Mouse (Mus musculus): ENCODE measurements around the gene Abtb2. TPM values are rescaled to one million over a fixed set of nuclear protein-coding genes. Genes with fewer than 3 reads are reported as not detected.

Abtb2 gene
- polyA plus RNA-seq, 1 experiment from 2014 or later = 10.8 TPM

DNA sequence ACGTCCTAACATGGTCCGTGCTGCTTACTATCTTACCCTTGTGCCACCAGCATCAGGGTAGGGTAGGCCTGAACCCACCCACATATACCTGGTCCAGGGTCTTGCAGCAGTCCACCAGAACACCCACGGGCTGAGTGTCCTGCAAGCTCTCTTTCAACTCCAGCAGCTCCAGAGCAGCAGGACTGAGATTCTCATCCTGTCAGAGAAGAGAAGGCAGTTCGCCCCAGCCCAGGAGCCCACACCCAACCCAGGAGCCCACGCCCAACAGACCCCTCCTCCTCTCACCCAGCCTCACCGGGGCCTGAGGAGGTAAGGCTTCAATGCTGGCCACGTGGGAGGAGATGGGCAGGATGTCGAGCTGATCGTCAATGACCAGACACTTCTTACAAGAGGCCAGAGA lies 181.8 kb downstream of the Abtb2 start:
- H3K27ac ChIP-seq (replicated peaks) = no peak overlapping the region
- H3K4me1 ChIP-seq = no peaks in the 10 kb centered on the region
- H3K9ac ChIP-seq (replicated peaks) = no peak overlapping the region
- no peak for ATAC-seq (ENCODE audit: low FRiP score)
- 94% methylated on average over 9 of the region's 9 CpGs for WGBS
- H3K9me3 ChIP-seq (replicated peaks) = no peaks in the 10 kb centered on the region
- H3K4me2 ChIP-seq = no peak overlapping the region
- peaks cover 59% of the 10 kb centered on the region for H3K36me3 ChIP-seq
- H3K4me3 ChIP-seq (replicated peaks) = no peak overlapping the region
- H3K27me3 ChIP-seq (replicated peaks) = no peaks in the 10 kb centered on the region

DNA sequence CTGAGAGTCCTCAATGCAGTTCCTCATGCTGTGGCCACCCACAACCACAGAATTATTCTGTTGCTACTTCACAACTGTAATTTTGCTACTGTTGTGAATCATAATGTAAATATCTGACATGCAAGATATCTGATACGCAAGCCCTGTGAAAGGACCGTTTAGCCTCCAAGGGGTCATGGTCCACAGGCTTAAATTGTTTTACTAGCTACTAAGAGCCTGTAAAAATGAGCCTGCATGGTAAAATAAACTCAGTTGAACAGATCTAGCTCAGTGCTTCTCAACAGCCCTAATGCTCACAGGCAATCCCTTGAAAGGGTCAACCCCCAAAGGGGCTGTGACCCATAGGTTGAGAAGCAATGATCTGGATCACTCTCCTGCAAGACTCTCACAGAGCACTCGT lies 183.0 kb downstream of the Abtb2 start:
- Histone ChIP-seq H3K27ac (replicated peaks) (no peak overlapping the region), H3K4me1 (no peaks in the 10 kb centered on the region), H3K4me3 (replicated peaks) (no peak overlapping the region), H3K4me2 (no peak overlapping the region), H3K9me3 (replicated peaks) (no peaks in the 10 kb centered on the region), H3K36me3 (peaks cover 63% of the 10 kb centered on the region), H3K27me3 (replicated peaks) (no peaks in the 10 kb centered on the region), H3K9ac (replicated peaks) (no peak overlapping the region)
- WGBS = 90% methylated on average over 3 of the region's 3 CpGs
- no peak for ATAC-seq (ENCODE audit: low FRiP score)

DNA sequence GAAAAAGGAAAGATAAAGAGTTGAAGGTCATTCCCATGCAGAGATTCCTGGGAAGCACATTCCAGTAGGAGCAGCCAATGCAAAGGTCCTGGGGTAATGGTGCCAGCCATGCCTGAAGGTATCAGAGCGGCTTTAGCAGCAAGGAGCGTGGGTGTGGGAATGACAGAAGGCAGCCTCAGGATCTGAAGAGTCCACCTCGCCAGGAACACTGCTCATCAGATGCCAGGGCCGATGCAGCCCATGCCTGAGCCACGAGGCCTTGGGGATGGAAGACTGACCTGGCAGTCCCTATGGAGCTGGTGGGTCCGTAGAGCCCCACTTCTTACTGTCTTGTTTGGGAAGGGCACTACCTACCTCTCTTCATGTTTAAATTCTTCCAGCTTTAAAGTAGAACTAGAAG lies 185.7 kb downstream of the Abtb2 start:
- H3K36me3 ChIP-seq = peaks cover 80% of the 10 kb centered on the region
- no peak overlapping the region for H3K4me3 ChIP-seq (replicated peaks)
- 96% methylated on average over 6 of the region's 6 CpGs for WGBS
- H3K27me3 ChIP-seq (replicated peaks) = no peaks in the 10 kb centered on the region
- no peaks in the 10 kb centered on the region for H3K4me1 ChIP-seq
- no peak overlapping the region for H3K4me2 ChIP-seq
- no peak overlapping the region for H3K9ac ChIP-seq (replicated peaks)
- H3K27ac ChIP-seq (replicated peaks) = no peak overlapping the region
- ATAC-seq (ENCODE audit: low FRiP score) = no peak
- no peaks in the 10 kb centered on the region for H3K9me3 ChIP-seq (replicated peaks)

DNA sequence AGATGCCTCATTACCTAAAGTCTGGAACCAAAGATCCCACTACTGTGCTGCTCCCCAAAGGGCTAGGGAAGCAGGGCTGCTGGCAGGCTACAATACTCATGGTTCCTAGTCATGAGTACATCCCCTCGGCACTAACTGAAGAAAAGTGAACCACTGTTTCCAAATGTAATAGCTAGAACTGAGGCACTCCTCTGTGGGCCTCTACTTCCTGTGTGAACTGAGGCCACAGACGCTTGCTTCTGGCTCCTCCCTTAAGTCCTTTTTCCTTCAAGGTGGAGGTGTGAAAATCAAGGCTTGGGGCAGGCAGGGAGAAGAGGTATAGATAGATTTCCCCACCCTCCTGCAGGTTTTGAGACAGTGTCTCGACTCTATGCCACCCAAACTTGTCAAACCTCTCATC lies 188.5 kb downstream of the Abtb2 start:
- H3K36me3 ChIP-seq = peaks cover 59% of the 10 kb centered on the region
- H3K4me2 ChIP-seq = no peak overlapping the region
- no peaks in the 10 kb centered on the region for H3K9me3 ChIP-seq (replicated peaks)

DNA sequence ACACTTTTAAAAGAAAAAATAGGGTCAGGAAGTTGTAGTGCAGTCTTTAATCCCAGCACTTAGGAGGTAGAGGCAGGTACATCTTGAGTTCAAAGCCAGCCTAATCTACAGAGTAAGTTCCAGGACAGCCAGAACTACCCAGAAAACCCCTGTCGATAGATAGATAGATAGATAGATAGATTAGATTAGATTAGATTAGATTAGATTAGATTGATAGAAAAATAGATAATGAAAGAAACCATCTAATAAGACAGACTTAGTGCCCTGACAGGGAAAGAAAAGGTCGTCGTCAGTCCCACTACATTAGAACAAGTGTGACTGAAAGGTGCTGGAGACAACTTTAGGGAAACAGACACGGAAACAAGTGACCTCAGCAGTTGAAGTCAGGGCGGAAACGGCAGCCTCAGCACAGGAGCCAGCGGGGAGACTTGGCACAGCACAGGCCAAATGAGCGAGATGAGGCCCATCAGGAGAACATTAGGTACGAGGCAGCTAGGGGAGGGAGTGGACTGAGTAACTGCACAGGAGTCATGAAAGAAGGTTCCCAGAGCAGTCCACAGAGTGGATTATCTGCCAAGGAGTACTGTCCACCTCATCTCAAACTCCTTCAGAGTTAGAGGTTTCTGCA lies 189.5 kb downstream of the Abtb2 start:
- Histone ChIP-seq H3K36me3 (peaks cover 51% of the 10 kb centered on the region), H3K4me2 (no peak overlapping the region), H3K4me3 (replicated peaks) (no peak overlapping the region), H3K27me3 (replicated peaks) (no peaks in the 10 kb centered on the region), H3K27ac (replicated peaks) (no peak overlapping the region), H3K9me3 (replicated peaks) (no peaks in the 10 kb centered on the region), H3K4me1 (peaks cover 10% of the 10 kb centered on the region), H3K9ac (replicated peaks) (no peak overlapping the region)
- 92% methylated on average over 9 of the region's 9 CpGs for WGBS
- no peak for ATAC-seq (ENCODE audit: low FRiP score)

More for the DNA sequence above, 188.5 kb downstream of the Abtb2 start:
- Histone ChIP-seq H3K9ac (replicated peaks) (no peak overlapping the region), H3K4me3 (replicated peaks) (no peak overlapping the region), H3K27ac (replicated peaks) (no peak overlapping the region), H3K27me3 (replicated peaks) (no peaks in the 10 kb centered on the region), H3K4me1 (peaks cover 3% of the 10 kb centered on the region)
- WGBS = 88% methylated on average over 3 of the region's 3 CpGs
- no peak for ATAC-seq (ENCODE audit: low FRiP score)

DNA sequence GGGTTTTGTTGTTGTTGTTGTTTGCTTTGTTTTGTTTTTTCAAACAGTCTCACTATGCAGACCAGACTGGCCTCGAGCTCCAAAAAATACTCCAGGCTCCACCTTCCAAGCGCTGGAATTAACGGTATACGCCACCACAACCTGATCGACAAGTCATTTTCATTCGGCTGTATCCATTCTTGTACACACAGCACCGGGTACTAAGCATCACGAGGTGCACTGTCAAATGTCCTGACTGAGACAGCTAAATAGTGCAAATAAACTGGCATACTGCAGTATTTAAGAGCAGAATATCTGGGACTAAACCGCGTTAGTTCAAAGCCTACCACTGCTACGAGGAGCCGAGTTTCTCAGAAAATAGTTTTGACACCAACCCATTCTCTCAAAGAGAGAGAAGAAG lies 194.3 kb downstream of the Abtb2 start:
- peak; percentile 29; the same call in 1 of the 2 replicates for ATAC-seq (ENCODE audit: low FRiP score)
- Histone ChIP-seq H3K27me3 (replicated peaks) (no peaks in the 10 kb centered on the region), H3K4me2 (peak overlapping the region; percentile 88), H3K9me3 (replicated peaks) (no peaks in the 10 kb centered on the region), H3K9ac (replicated peaks) (peak overlapping the region; percentile 68), H3K36me3 (peaks cover 9% of the 10 kb centered on the region), H3K4me1 (peaks cover 21% of the 10 kb centered on the region), H3K4me3 (replicated peaks) (peak overlapping the region; percentile 86), H3K27ac (replicated peaks) (peak overlapping the region; percentile 79)
- WGBS = under 1% methylated on average over 12 of the region's 12 CpGs

DNA sequence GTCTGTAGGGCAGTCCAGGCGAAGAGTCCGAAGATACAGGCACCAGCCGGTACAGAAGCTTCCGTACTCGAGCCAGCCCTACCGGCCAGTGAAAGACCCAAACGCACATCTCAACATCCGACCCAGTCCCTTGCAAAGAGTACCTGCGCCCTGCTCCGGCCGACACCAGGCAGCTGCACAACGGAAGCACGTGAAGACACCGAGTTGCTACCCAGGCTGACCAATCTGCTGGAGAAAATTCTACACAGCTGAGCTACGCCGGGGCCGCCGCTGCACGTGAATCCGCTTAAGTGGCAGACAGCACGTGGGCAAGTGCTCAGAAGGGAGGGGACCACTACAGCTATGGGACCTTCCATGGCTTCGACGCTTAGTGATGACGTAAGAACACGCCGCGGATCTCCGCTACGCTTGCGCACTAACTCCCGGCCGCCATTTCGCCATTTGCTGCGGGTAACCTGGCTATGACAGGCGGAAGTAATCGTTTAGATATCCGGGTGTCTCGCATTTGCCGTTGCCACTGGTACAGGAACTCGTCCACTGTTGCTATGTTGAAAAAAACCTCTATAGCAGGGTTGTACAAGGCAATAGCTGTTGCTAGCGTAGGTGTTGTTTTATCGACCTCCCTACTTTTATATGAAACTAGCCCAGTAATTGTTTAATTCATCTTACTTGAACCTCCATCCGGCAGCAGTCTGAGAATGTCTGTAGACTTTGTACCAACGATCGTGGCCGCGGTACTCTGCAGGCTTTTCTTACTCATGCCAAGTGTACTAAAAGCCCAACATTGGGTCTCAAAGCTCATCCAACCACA lies 195.0 kb downstream of the Abtb2 start, which contains the start of gene Nat10:
Gene Nat10 (minus strand): TSS at position 365 of the 811 bp plus-strand sequence.
- WGBS = under 1% methylated on average over 47 of the region's 47 CpGs
- H3K9ac ChIP-seq (replicated peaks) = peak within 1 kb of the TSS; percentile 68
- peak within 1 kb of the TSS; percentile 88 for H3K4me2 ChIP-seq

DNA sequence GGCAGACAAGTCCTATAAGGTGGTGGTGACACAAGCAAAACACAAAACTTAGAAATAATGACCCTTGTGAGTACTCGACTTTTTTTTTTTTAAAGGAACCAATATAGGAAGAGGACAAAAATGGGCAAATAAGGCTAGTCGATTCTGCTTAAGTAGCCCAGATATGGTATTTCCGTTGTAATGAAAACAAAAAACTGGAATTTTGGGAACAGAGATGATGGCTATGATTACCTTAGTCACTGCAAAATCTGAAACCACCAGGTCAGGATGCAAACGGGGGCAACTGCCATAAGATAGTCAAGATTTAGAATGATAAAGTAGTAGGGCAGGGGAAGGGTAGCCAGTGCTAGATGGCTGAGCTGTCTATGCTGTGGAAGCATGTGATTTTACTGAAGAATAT lies 195.9 kb downstream of the Abtb2 start:
- Histone ChIP-seq H3K4me1 (peaks cover 21% of the 10 kb centered on the region), H3K36me3 (peaks cover 14% of the 10 kb centered on the region), H3K4me2 (peak overlapping the region; percentile 88), H3K9ac (replicated peaks) (no peak overlapping the region), H3K27me3 (replicated peaks) (no peaks in the 10 kb centered on the region), H3K27ac (replicated peaks) (no peak overlapping the region), H3K4me3 (replicated peaks) (peak overlapping the region; percentile 86), H3K9me3 (replicated peaks) (no peaks in the 10 kb centered on the region)
- no peak for ATAC-seq (ENCODE audit: low FRiP score)
- 41% methylated on average over 4 of the region's 4 CpGs for WGBS

More for the DNA sequence above, 195.0 kb downstream of the Abtb2 start, which contains the start of gene Nat10:
- Histone ChIP-seq H3K9me3 (replicated peaks) (no peaks in the 10 kb centered on the region), H3K27ac (replicated peaks) (peak within 1 kb of the TSS; percentile 80), H3K4me3 (replicated peaks) (peak within 1 kb of the TSS; percentile 86), H3K27me3 (replicated peaks) (no peaks in the 10 kb centered on the region), H3K4me1 (peaks cover 21% of the 10 kb centered on the region), H3K36me3 (peaks cover 9% of the 10 kb centered on the region)
- ATAC-seq (ENCODE audit: low FRiP score) = peak; percentile 97

DNA sequence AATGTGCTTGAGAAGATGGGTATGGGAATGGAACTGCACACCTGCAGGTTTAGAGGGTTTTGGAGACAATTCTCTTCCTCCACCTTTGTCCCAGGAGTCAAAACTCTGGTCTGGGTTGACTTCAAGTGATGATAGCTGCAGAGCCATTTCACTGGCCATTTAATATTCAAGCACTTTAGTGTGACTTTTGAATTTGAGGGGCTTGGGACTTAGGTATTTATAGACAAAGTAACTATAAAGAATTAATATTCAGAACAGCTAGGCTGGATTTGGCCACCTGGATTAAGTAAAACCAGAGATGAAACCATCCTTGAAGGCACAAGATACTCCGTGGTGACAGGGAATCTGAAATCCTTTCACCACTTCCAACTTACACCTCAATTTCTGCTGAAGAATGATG lies 196.4 kb downstream of the Abtb2 start:
- H3K36me3 ChIP-seq = peaks cover 15% of the 10 kb centered on the region
- H3K9me3 ChIP-seq (replicated peaks) = no peaks in the 10 kb centered on the region
- 59% methylated on average over 1 of the region's 1 CpGs for WGBS
- H3K4me3 ChIP-seq (replicated peaks) = no peak overlapping the region
- no peak overlapping the region for H3K9ac ChIP-seq (replicated peaks)
- H3K4me2 ChIP-seq = peak overlapping the region; percentile 88
- H3K27ac ChIP-seq (replicated peaks) = no peak overlapping the region
- no peak for ATAC-seq (ENCODE audit: low FRiP score)
- no peaks in the 10 kb centered on the region for H3K27me3 ChIP-seq (replicated peaks)
- peaks cover 21% of the 10 kb centered on the region for H3K4me1 ChIP-seq

Other genes starting within 250 kb of the Abtb2 start
- not detected in 2 replicates for gene Elf5, start 154.6 kb upstream of the Abtb2 start, polyA plus RNA-seq (2015; fragmentation: Nextera tagmentation; extraction: Ambion mirVana)
- 81.2 and 94.1 TPM in 2 replicates for gene Cat, start 81.2 kb upstream of the Abtb2 start, polyA plus RNA-seq (2015; fragmentation: Nextera tagmentation; extraction: Ambion mirVana)
- gene Nat10, start 195.0 kb downstream of the Abtb2 start, polyA plus RNA-seq (2015; fragmentation: Nextera tagmentation; extraction: Ambion mirVana) = 18.5 and 23.1 TPM in 2 replicates
- 304 and 308 TPM in 2 replicates for gene Caprin1, start 231.3 kb downstream of the Abtb2 start, polyA plus RNA-seq (2015; fragmentation: Nextera tagmentation; extraction: Ambion mirVana)